Mouse (Mus musculus): ENCODE measurements around the gene Cryba4. TPM values are rescaled to one million over a fixed set of nuclear protein-coding genes. Genes with fewer than 3 reads are reported as not detected.

Gene Cryba4
- total RNA-seq, 2 experiments from 2014 or later: 0.86 TPM; not detected in 1

- intact Hi-C loops (cut with DNase I): loop anchor here (2.0 to 5.0 kb wide), 2 partner anchors 33 to 52 kb away; partner anchors contain the start of gene Tfip11
- TF ChIP-seq CTCF (IDR thresholded peaks at IDR 0.05): no peak
- peak overlapping the region; percentile 79; the same call in 1 of the 2 replicates for H3K4me3 ChIP-seq
Observed at GRCm38 (mm10) chr5:112275021-112275804, 22.9 kb upstream of the Cryba4 start.

GRCm38 (mm10) chr5:112273746-112274463 lies 21.6 kb upstream of the Cryba4 start:
- Histone ChIP-seq H3K4me3 (no peak overlapping the region), H3K27ac (no peak overlapping the region)
- DNase-seq: no peak
- TF ChIP-seq CTCF (IDR thresholded peaks at IDR 0.05): no peak
- intact Hi-C loops (cut with DNase I): loop anchor here (2.0 kb wide), 1 partner anchor 53 kb away; the partner anchor contains the start of gene Tfip11

More at GRCm38 (mm10) chr5:112275021-112275804, 22.9 kb upstream of the Cryba4 start:
- DNase-seq: no peak
- no peak overlapping the region for H3K27ac ChIP-seq

- intact Hi-C loops (cut with DNase I): no loop called here
- DNase-seq: no peak
Observed at GRCm38 (mm10) chr5:112272934-112273333, 20.6 kb upstream of the Cryba4 start.

GRCm38 (mm10) chr5:112270764-112271541 lies 18.6 kb upstream of the Cryba4 start:
- no peak for TF ChIP-seq CTCF (IDR thresholded peaks at IDR 0.05)
- Histone ChIP-seq H3K27ac (no peak overlapping the region), H3K4me3 (no peak overlapping the region)
- DNase-seq: no peak
- intact Hi-C loops (cut with DNase I): no loop called here

More at GRCm38 (mm10) chr5:112272934-112273333, 20.6 kb upstream of the Cryba4 start:
- H3K4me3 ChIP-seq: no peak overlapping the region
- no peak for TF ChIP-seq CTCF (IDR thresholded peaks at IDR 0.05)
- no peak overlapping the region for H3K27ac ChIP-seq

GRCm38 (mm10) chr5:112266011-112266777 lies 13.9 kb upstream of the Cryba4 start:
- intact Hi-C loops (cut with DNase I): no loop called here
- TF ChIP-seq CTCF (IDR thresholded peaks at IDR 0.05): no peak
- no peak overlapping the region for H3K27ac ChIP-seq
- DNase-seq: no peak
- H3K4me3 ChIP-seq: no peak overlapping the region

GRCm38 (mm10) chr5:112265515-112265914 lies 13.2 kb upstream of the Cryba4 start:
- DNase-seq: peak; percentile 38
- TF ChIP-seq CTCF (IDR thresholded peaks at IDR 0.05): no peak
- Histone ChIP-seq H3K27ac (no peak overlapping the region), H3K4me3 (no peak overlapping the region)
- intact Hi-C loops (cut with DNase I): no loop called here

GRCm38 (mm10) chr5:112265110-112265509 lies 12.8 kb upstream of the Cryba4 start:
- DNase-seq: no peak
- intact Hi-C loops (cut with DNase I): no loop called here
- TF ChIP-seq CTCF (IDR thresholded peaks at IDR 0.05): no peak
- H3K27ac ChIP-seq: no peak overlapping the region
- no peak overlapping the region for H3K4me3 ChIP-seq

- H3K27ac ChIP-seq: no peak overlapping the region
- DNase-seq: no peak
- TF ChIP-seq CTCF (IDR thresholded peaks at IDR 0.05): no peak
- no peak overlapping the region for H3K4me3 ChIP-seq
- intact Hi-C loops (cut with DNase I): no loop called here
Observed at GRCm38 (mm10) chr5:112264099-112264498, 11.8 kb upstream of the Cryba4 start.

GRCm38 (mm10) chr5:112260818-112261217 lies 8.5 kb upstream of the Cryba4 start:
- DNase-seq: no peak
- TF ChIP-seq CTCF (IDR thresholded peaks at IDR 0.05): no peak
- Histone ChIP-seq H3K4me3 (no peak overlapping the region), H3K27ac (no peak overlapping the region)
- intact Hi-C loops (cut with DNase I): no loop called here

GRCm38 (mm10) chr5:112259862-112260650 lies 7.7 kb upstream of the Cryba4 start:
- Histone ChIP-seq H3K27ac (no peak overlapping the region), H3K4me3 (no peak overlapping the region)
- no peak for TF ChIP-seq CTCF (IDR thresholded peaks at IDR 0.05)
- no peak for DNase-seq
- intact Hi-C loops (cut with DNase I): no loop called here

- no peak for TF ChIP-seq CTCF (IDR thresholded peaks at IDR 0.05)
- no peak overlapping the region for H3K4me3 ChIP-seq
- intact Hi-C loops (cut with DNase I): no loop called here
- DNase-seq: no peak
- no peak overlapping the region for H3K27ac ChIP-seq
Observed at GRCm38 (mm10) chr5:112257896-112258295, 5.6 kb upstream of the Cryba4 start.
